Mouse (Mus musculus): ENCODE data around the gene Slfn5.
A peak's percentile ranks its signal among the peaks of the same experiment; 100 is the strongest.
"Not testable (repeated sequence)": the region's sequence is repeated elsewhere in the genome, so short reads cannot be mapped to it uniquely, and the experiment has no call there.

The Slfn5 gene

GRCm38 (mm10) chr11:82945636-82946035, 5.5 kb upstream of the Slfn5 start:
- no peak for DNase-seq (ENCODE audit: low spot score)

GRCm38 (mm10) chr11:82947457-82947856, 3.7 kb upstream of the Slfn5 start:
- no peak for DNase-seq (ENCODE audit: low spot score)

- no peak for DNase-seq (ENCODE audit: low spot score)
These were observed 2.1 kb upstream of the Slfn5 start for GRCm38 (mm10) chr11:82949036-82949435.

DNA sequence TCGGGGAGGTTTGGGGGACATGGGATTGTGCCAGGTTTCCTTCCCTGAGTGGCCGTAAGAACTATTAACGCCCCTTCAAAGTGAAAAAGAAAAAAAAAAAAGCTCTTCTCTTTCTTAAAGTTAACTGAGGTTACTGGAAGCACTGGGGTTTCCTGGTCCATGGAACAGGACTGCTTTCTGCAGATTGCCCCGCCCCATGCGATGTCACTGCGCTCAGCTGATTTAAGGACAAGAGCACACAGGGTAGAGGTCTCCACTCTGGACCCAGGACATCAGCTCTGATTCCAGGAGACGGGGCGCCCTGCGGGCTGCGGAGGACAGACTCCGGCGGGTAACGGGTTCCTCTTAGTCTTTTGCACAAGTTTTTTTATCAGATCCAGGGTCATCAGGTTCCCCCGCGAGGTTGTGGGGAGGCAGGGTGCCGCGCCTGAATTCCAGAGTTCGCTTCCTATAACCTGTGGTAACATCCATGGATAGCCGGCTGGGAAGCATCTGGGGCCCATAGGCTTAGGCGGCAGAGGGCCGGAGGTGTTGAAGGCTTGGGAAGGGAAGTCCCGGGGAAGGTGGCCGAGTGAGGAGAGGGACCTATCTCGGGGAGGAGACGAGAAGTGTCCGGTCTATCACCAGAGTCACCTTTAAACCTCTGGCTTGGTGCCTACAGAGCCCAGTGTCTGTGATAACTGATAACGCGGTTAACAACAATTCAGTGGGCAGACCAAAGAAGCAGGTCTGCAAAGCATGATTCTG, 889 bp downstream of the Slfn5 start:
- peak; percentile 12 for DNase-seq (ENCODE audit: low spot score)

- peak; percentile 27 for DNase-seq (ENCODE audit: low spot score)
These were observed 1.7 kb downstream of the Slfn5 start for GRCm38 (mm10) chr11:82952612-82953542.

DNA sequence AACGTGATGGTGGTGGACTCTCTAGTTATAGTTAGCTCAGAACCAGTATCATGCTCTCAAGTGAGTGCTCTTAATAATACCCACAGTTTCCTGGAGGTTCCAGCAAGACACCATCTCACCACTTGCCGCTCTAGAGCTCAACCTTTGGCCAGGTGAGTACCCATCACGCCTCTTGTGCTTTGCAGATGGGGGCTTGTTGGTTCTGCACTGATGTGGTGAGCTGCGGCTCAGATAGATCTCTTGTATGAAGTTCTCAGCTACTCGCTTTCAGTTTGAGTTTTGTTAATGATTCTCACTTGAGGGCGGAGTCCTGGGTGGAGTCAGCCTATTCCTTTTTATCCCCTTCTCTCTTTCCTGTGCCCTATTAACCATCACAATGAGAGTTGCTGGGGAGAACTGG, 3.5 kb downstream of the Slfn5 start:
- DNase-seq (ENCODE audit: low spot score): no peak

- no peak for DNase-seq (ENCODE audit: low spot score)
These were observed 5.8 kb downstream of the Slfn5 start for GRCm38 (mm10) chr11:82956925-82957324.

- DNase-seq (ENCODE audit: low spot score): no peak
These were observed 8.5 kb downstream of the Slfn5 start for GRCm38 (mm10) chr11:82959613-82960012.

DNA sequence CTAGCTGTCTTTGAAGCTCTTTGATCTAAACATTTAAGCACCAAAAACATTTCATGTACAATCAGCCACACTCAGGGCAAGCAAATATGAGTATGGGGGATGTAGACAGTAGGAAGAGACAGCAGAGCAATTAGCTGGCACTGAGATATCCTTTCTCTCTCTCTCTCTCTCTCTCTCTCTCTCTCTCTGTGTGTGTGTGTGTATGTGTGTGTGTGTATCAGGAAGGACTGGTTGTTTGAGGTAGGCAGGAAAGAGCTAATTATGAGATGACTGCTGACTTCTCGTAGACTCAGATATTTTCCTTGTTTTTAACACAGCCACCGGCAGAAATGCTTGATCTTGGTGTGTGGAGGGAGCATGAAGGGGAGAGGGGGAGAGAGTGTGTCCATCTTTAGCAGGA, 10.6 kb downstream of the Slfn5 start:
- DNase-seq (ENCODE audit: low spot score): no peak

GRCm38 (mm10) chr11:82962215-82962614, 11.1 kb downstream of the Slfn5 start:
- no peak for DNase-seq (ENCODE audit: low spot score)

DNA sequence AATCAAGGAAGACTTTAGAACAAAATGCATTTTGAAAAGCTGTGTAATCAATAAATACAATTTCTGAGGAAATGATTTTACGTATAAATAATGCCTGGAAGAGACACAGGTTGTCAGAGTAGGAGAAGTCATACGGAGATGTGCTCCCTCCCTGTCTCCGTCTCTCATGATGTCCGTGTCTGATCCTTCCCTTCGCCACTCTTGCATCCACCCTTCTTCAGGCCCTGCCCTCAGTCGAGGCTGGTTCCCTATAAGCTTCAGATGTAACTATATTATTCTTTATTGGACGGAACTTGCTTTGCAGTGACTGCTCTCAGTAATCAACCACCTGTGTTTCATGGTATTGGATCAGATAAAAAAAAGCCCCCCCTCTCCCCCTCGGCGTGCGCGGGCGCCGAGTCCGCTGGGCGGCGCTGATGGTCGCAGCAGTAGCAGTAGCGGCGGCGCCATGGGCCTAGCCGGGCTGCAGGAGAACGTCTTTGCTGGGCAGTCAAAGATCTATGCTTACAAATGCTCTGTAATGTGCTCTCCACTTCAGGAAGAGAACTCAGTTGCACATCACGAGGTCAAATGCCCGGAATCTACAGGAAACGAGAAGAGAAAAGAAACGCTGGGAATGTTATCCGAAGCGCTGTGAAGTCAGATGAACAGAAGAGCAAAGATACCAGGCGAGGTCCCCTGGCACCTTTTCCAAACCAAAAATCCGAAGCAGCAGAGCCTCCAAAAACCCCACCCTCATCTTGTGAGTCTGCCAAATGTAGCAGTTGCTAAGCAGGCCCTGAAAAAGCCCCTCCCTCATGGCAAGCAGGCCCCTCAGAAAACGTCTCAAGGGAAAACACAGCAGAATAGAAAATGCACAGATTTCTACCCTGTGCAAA, 19.8 kb downstream of the Slfn5 start:
- DNase-seq (ENCODE audit: low spot score): no peak

DNA sequence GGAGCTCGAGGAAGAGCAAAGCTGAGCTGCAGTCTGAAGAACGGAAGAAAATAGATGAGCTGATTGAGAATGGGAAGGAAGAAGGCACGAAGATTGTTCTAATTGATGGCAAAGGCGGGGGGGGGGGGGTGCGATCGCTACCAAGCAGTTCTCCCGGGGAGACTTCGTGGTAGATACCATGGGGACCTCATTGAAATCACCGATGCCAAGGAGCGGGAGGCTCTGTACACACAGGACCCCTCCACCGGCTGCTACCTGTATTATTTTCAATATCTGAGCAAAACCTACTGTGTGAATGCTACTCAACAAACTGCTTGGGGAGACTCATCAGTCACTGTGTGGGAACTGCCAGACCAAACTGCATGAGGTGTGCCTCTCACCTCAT, 20.4 kb downstream of the Slfn5 start:
- DNase-seq (ENCODE audit: low spot score): no peak

- DNase-seq (ENCODE audit: low spot score): no peak
These were observed 22.8 kb downstream of the Slfn5 start for GRCm38 (mm10) chr11:82973916-82974315.

- not testable (repeated sequence) for DNase-seq (ENCODE audit: low spot score)
These were observed 31.3 kb downstream of the Slfn5 start for GRCm38 (mm10) chr11:82982409-82982808.

- DNase-seq (ENCODE audit: low spot score): no peak
These were observed 32.0 kb downstream of the Slfn5 start for GRCm38 (mm10) chr11:82983193-82983592.

DNA sequence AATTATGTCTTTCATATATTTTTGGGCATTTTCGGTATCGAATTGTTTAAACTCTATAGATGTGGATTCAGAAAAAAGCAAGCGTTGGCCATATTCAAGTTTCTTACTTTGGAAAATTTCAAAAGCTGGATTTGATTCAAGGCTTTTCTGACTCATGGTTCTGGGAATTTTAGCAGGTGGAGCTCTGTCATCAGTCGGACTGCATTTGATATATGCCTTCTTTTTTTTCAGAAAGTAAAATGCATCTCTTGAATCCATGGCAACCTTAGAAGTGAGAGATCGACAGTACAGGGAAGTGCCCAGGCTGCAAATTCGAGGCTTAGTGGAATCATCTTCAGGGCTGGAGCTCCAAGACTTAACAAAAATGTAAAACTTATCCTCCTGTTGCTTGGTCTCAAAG, 36.5 kb downstream of the Slfn5 start:
- DNase-seq (ENCODE audit: low spot score): no peak

- DNase-seq (ENCODE audit: low spot score): no peak
These were observed 38.2 kb downstream of the Slfn5 start for GRCm38 (mm10) chr11:82989357-82989756.

DNA sequence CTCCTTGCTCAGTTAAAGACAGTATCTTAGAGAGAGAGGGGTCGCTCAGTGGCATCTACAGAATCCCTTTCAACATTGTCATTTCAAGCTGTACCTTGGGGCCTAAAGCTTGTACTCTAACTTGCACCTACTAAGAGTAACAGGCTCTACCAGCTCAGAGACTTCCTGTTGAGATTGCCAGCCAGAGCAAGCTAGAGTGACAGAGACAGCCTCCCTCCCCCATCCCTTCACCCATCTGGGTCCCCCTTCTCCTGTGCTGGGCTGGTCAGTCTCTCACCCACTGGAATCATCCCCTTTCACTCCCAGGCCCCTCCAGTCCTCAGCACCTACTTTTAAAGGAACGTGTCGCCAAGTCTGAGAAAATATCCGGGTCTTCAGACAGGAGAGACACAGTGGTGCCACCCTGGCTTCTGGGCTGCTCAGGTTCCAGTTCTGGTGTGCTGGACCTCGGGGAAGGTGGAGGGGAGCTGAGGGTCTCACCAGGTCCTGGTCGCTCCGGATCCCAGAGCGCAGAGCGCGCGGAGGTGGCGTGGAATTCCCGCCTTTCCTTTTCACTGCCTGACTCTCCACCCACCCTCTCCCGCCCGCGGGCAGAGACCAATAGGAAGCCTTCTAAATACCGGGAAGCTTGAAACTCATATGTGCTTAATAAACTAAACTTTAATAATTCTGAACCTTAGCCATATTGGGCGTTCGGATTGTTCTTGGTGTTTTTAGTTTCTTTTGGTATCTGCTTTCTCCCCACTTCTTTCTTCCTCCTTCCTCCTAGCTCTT, 39.6 kb downstream of the Slfn5 start:
- DNase-seq (ENCODE audit: low spot score): not testable (repeated sequence)

GRCm38 (mm10) chr11:82991469-82992166, 40.5 kb downstream of the Slfn5 start, which contains the start of gene Slfn9:
TSS of gene Slfn9 (minus strand) at chr11:82991830.
- no peak for DNase-seq (ENCODE audit: low spot score)

DNA sequence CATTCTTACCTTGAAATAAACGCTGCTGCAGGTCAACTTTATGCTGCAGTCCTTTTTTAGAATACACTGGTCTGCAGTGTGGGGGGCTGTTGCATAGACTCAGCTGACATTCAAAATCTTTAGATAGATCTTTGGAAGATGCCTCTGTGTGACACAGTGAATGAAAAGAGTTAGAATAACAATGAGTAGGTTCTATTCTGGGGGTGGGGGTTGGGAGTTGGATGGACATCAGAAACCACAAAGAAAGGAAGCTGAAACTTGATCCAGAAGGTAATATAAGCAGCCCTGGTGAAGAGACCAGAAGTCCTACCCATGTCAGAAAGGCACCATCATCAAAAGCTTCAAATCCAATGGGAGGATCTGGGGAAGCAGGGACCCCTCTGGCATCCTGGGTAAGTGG, 62.2 kb downstream of the Slfn5 start:
- no peak for DNase-seq (ENCODE audit: low spot score)
